Mouse (Mus musculus) gonadal fat pad, adult 2 months (tissue): ENCODE data around the gene Zmat3. TPM values are rescaled to one million over a fixed set of nuclear protein-coding genes. Genes with fewer than 3 reads are reported as not detected.

ENCODE experiments used
- polyA plus RNA-seq: library from polyadenylated mRNA; depleted of rRNA; stranded (reverse); fragments of >200 nt; gene quantifications from 2 replicates; pipeline ENCODE4 v1.2.3, GENCODE M21; 2012; rRNA removed

The Zmat3 gene
- polyA plus RNA-seq, 1 experiment: 7.2 TPM

Other genes with a start within 250 kb of the Zmat3 start
- gene Pik3ca, start 31.7 kb upstream of the Zmat3 start, polyA plus RNA-seq: 8.0 and 8.3 TPM in 2 replicates
- 0.08 TPM in 1 of 2 replicates, not detected in the other for gene Kcnmb3, start 126.2 kb upstream of the Zmat3 start, polyA plus RNA-seq
- 24.2 and 25.7 TPM in 2 replicates for gene Zfp639, start 144.2 kb upstream of the Zmat3 start, polyA plus RNA-seq
- 12.2 and 14.0 TPM in 2 replicates for gene Mfn1, start 163.5 kb upstream of the Zmat3 start, polyA plus RNA-seq